Mouse (Mus musculus): Measurements from ENCODE around the gene Fth1.
A peak's percentile ranks its signal among the peaks of the same experiment; 100 is the strongest.

Fth1 gene

GRCm38 (mm10) chr19:9964205-9964916 lies 16.0 kb upstream of the Fth1 start:
- DNase-seq, result peak; percentile 89

DNA sequence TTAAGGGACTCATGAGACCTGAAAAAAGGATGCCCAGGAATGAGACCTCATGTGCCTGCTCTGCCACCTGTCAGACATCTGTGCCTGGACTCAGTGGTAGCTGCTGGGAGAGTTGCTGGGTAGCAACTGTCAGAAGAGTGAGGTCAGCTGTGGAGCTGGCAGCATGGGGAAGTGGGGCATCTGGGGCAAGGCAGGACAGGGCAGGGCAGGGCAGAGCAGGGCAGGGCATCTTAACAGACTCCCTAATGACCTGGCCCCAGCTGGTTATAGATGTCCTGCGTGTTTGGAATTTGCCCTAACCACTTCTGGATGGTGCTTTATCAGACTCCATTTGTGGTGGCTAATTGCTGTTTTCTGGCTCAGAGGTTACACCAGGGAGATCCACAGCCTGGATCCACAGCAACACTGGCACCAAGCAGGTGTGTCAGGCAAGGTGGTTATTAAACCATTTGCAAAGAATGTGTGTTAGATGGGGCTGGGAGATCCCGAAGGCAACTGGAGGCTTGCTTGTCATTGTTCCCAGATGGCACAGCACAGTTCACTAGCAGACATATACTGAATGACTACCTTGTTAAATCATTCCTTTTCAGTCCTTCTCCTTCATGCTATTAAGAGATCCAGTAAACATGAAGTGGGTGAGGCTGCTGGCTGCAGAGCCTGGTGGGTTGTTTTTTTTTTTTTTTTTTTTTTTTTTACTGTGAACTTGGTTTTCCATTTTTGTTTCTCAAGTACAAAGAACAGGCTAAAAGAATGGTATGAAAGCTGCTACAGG lies 14.1 kb upstream of the Fth1 start:
- peak; percentile 94 for DNase-seq

DNA sequence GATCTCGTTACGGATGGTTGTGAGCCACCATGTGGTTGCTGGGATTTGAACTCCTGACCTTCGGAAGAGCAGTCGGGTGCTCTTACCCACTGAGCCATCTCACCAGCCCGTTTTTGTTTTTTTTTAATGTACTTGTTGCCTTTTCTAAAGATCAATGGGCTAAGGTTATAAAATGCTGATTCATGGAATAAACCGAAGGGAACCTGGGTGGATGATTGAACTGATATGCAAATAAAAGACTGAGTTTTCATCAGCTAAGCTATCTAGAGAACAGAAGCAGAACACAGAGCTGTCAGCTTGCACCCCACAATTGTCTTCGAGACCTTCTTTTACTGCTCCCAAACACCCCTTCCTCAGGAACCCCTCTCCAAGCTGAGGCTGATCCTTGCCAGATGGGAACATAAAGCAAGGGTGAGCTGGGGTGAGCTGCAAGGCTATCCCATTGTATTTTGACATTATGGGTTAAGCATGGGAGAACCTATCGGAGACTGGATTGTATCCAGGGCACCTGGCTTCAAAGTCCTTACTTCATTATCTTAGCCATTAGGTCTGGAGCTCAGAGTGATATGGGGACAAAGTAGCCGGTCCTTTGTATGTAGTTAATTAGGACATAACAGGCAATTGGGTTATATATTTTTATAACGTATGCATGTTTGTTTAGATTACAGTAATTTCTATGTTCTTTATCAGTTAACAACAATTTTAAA lies 12.2 kb upstream of the Fth1 start:
- DNase-seq, result no peak

- peak; percentile 98 for DNase-seq
These were observed 5.5 kb upstream of the Fth1 start for GRCm38 (mm10) chr19:9974853-9975252.

DNA sequence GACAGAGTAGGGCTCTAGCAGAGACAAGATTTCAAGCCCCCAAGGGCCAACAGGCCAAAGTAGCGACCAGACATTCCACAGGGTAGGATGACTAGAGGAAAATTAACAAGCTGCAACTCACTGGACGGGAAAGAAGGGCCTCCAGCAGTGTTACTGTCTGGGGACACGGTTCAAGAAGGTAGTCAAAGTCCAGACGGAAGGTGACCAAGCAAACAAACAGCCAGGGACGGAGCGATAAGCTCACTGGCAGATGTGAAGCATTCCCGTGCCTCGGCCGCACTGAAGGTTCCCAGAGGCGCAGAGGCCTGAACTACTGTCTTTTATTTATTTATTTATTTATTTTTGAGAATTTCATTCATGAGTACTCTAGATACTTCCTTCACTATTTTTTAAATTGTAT lies 3.3 kb upstream of the Fth1 start:
- peak; percentile 90 for DNase-seq

- peak; percentile 99 for DNase-seq
These were observed 1.9 kb upstream of the Fth1 start for GRCm38 (mm10) chr19:9978431-9978951.

- DNase-seq, result peak; percentile 85
These were observed 1.2 kb upstream of the Fth1 start for GRCm38 (mm10) chr19:9979156-9979555.

GRCm38 (mm10) chr19:9981621-9982020 lies 1.2 kb downstream of the Fth1 start:
- no peak for DNase-seq

DNA sequence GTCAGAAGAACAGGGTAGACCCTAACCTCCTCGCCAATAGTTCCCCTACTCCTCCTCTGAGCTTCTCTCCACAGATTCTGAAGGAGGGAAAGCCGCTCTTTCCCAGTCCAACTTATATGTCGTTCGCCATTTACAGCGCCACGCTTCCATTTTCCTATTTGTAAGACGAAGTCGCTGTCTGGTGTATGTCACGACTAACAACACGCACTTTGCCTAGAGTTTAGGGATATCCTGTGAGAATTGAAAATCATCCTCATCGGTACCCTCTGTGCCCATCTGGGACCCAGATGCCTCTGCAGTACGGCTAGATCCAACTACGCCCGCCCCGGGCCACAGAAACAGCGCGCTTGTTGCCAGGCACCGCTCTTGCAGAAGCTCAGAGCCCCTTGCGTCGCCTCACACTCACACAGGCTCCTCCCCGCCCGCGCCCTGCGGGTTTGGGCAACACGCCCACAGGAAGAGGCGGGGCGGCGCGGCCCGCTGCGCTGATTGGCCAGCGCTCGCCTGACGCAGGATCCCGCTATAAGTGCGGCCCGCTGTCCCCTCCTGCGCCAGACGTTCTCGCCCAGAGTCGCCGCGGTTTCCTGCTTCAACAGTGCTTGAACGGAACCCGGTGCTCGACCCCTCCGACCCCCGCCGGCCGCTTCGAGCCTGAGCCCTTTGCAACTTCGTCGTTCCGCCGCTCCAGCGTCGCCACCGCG lies 1.9 kb downstream of the Fth1 start:
- peak; percentile 100 for DNase-seq

DNA sequence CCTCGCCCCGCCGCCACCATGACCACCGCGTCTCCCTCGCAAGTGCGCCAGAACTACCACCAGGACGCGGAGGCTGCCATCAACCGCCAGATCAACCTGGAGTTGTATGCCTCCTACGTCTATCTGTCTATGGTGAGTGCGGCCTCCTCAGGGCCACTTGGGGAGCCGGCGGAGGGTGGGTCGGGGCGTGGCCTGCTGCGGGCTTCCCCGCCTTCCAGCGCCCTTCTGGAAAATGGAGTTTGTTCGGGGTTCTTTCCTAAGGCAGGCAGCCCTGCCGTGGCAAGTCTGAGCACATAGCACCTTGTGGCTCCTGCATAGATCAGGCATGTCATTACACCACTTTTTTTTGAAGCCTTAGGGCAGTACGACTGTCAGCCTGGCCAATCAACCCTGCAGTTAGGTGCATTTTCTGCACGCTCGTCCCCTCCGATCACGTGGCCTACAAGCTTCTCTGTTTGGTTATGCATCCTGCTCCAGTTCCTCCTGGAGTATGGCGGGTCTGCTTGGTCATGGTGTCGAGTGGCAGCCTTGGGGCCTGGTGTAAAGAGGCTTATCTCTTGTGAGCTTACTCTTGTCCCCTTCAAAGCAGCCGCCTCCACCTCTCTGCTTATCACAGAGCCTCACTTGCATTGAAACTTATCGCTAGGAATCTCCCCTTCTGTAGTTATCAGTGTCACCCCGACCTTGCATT lies 2.6 kb downstream of the Fth1 start:
- no peak for DNase-seq

GRCm38 (mm10) chr19:9984111-9985055 lies 4.0 kb downstream of the Fth1 start:
- peak; percentile 91 for DNase-seq

DNA sequence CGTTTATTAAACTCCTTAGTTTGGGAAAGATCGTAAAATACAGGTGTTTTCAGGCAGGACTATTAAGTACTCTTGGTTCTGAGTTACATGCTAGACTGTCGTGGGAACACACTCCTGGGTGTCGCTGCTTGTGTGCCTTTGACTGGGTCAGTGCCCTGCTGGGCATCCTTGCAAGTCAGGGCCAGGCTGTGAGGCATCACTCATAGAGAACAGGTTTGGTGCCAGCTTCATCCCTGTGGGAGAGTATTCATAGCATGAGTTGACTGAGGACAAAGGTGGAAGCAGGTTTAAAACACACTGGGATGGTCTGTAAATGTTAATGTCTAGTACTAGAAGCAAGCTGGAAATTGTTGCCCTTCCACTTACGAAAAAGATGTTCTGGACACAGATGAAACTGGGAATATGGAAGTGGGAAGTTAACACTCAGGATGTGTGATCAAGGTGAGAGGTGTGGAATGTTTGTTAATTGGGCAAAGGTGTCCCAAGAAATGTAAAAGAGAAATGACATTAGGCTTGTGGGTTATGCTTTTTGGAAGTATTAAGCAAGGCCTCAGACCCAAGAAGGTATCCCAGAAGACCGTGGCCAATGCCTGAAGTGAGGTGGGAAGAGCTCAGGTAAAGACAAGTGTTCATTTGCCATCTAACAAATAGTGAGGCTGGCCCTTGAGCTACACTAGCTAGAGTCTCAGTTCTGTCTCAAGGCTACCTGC lies 4.9 kb downstream of the Fth1 start:
- peak; percentile 88 for DNase-seq

DNA sequence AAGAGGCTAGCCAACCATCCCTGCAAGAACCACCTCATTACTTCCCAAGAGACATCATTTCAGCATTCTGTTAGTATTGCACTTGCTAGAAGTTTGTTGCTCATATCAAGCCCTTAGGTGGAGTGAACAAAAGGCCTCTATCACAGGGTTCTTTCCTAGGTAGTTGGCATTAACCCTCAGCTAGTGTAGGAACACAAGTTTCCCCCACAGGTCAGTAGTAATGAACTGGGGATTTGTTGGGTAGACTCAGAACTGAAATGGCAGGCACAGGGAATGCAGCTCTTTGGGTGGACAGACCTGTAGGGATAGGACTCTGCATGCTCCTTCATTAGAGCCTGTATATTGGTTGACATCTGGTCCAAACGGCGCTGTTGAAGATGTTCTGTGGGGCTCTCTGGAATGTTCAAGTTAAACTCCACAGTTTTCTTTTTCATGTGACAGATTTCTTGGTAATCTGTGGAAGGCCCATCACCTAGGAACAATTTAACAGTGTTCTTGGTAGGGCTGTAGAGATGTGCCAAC lies 5.6 kb downstream of the Fth1 start:
- peak; percentile 83 for DNase-seq

DNA sequence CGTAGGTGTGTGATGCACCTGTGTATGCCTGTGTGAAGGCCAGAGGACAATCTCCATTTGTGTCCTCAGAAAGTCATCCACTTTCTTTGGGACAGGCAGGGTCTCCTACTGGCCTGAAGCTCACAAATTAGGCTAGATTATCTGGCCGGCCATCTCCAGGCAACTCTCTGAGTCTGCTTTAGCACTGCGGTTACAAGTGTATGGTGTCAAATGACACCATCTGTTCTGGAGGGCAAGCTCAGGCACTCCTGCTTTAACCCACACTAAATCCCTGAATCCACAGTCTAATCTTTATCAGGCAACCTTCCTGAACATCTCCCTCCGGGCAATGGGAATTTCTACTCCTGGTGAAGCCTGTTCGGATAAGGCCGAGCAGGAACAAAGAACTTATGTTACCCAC lies 6.8 kb downstream of the Fth1 start:
- DNase-seq, result no peak

DNA sequence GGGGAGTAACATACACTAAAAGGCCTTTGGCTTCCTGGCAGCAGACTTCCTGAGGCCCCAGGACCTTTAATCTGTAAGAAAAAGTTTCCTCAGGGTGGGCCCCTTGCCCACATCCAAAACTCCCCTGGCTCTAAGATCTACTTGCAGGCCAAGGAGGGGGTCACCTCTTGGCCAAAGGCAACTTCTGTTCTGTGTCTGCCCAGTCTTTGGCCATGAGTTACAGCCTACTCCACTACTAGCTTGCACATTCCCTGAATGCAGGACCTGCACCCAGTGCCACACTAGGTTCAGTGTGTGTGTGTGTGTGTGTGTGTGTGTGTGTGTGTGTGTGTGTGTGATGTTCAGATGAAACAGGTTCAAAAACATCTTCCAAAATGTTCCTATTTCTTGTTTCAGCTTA lies 7.2 kb downstream of the Fth1 start:
- DNase-seq, result peak; percentile 85

DNA sequence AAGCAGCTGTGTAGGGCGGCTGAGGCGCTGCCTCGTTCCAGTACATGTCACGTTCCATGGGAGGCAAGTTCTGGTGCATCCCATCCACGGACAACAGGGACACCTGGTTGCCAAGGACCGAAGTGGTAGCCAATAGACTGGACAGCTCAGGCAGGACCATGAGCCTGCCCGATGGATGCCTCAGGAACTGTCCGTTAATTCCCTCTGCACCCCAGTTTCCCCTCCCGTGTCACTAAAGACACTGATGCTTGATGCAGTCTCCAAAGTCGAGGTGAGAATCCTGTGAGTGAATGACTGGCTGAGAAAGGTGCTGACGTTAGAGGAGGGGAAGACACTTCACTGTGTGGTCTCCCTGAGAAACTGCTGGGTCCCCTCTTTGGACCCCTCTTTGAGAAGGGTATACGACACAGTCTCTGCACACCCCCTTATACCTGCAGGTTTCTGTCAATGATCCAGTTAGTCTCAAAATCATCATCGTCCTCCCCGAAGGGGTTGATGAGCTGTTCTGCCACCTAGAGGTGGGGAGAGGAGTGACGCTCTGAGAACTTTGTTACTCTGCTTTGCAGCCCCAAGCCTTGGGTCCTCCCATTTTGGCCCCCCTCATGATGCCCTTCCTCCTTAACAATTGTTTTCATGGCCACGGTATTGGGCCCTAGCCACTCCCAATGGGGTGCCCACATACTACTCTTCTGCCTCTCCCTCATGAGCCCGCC lies 8.9 kb downstream of the Fth1 start:
- peak; percentile 94 for DNase-seq

DNA sequence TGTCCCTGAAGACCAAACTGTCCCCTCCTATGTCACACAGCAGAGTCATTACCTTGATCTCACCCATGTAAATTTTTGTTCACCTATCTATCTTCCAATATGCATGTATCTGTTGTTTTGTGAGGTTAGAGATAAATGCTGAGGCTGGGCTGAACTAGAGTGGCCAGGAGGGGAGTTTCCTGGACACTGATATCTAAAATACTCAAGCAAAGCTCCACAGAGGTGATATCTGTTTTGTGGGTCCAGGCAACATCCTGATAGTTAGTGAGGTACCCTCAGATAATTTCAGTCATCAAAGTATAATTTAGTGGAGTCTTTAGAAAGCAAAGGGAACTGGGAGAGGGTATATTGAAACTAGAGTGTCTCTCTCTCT lies 9.5 kb downstream of the Fth1 start:
- DNase-seq, result no peak

- peak; percentile 98 for DNase-seq
These were observed 10.9 kb downstream of the Fth1 start for GRCm38 (mm10) chr19:9991304-9991703.
